Mouse (Mus musculus): ENCODE data around the gene AI413582. TPM values are rescaled to one million over a fixed set of nuclear protein-coding genes. Genes with fewer than 3 reads are reported as not detected.
A peak's percentile ranks its signal among the peaks of the same experiment; 100 is the strongest.

AI413582 gene
- polyA plus RNA-seq, 1 experiment from 2014 or later = 38.6 TPM

GRCm38 (mm10) chr17:27557181-27557926, 8.2 kb downstream of the AI413582 start:
- TF ChIP-seq EP300 (IDR thresholded peaks at IDR 0.05) (no peak), CTCF (IDR thresholded peaks at IDR 0.05) (peak; percentile 26; the same call in 1 of the 2 replicates)
- Histone ChIP-seq H3K4me2 (replicated peaks; ENCODE audit: low read depth, low read length) (peak overlapping the region; percentile 98), H3K4me1 (ENCODE audit: insufficient read depth, low read depth, low read length) (peaks cover 6% of the 10 kb centered on the region; the same call in 1 of the 2 replicates), H3K27me3 (replicated peaks; ENCODE audit: insufficient read depth, low read length) (no peaks in the 10 kb centered on the region), H3K27ac (ENCODE audit: low read length) (peak overlapping the region; percentile 92), H3K4me3 (ENCODE audit: low read depth, low read length) (peak overlapping the region; percentile 76), H3K36me3 (ENCODE audit: insufficient read depth, low read length) (no peaks in the 10 kb centered on the region), H3K9me3 (ENCODE audit: low read length) (no peaks in the 10 kb centered on the region), H3K9ac (replicated peaks; ENCODE audit: low read depth) (peak overlapping the region; percentile 78)
- 2% methylated on average over 47 of the region's 75 CpGs for WGBS
- peak; percentile 12 for ATAC-seq
- DNase-seq (ENCODE audit: low spot score) = peak; percentile 68

GRCm38 (mm10) chr17:27556315-27557011, 9.1 kb downstream of the AI413582 start, which contains the start of gene Hmga1:
TSS of gene Hmga1 (plus strand) at chr17:27556497.
- Histone ChIP-seq H3K9ac (replicated peaks; ENCODE audit: low read depth) (peak within 1 kb of the TSS; percentile 78), H3K4me3 (ENCODE audit: low read depth, low read length) (peak within 1 kb of the TSS; percentile 76), H3K4me2 (replicated peaks; ENCODE audit: low read depth, low read length) (peak within 1 kb of the TSS; percentile 98), H3K36me3 (ENCODE audit: insufficient read depth, low read length) (no peaks in the 10 kb centered on the region), H3K9me3 (ENCODE audit: low read length) (no peaks in the 10 kb centered on the region), H3K27me3 (replicated peaks; ENCODE audit: insufficient read depth, low read length) (no peaks in the 10 kb centered on the region), H3K27ac (ENCODE audit: low read length) (peak within 1 kb of the TSS; percentile 92), H3K4me1 (ENCODE audit: insufficient read depth, low read depth, low read length) (peaks cover 6% of the 10 kb centered on the region; the same call in 1 of the 2 replicates)
- DNase-seq (ENCODE audit: low spot score) (peak; percentile 94), ATAC-seq (peak; percentile 76)
- WGBS = 3% methylated on average over 68 of the region's 79 CpGs
- peak; percentile 4; the same call in 1 of the 2 replicates for TF ChIP-seq CTCF (IDR thresholded peaks at IDR 0.05)
- no peak for TF ChIP-seq EP300 (IDR thresholded peaks at IDR 0.05)

GRCm38 (mm10) chr17:27555512-27556172, 9.9 kb downstream of the AI413582 start:
- ATAC-seq (peak; percentile 71), DNase-seq (ENCODE audit: low spot score) (peak; percentile 93)
- Histone ChIP-seq H3K9ac (replicated peaks; ENCODE audit: low read depth) (peak overlapping the region; percentile 78), H3K36me3 (ENCODE audit: insufficient read depth, low read length) (no peaks in the 10 kb centered on the region), H3K27ac (ENCODE audit: low read length) (peak overlapping the region; percentile 92), H3K4me1 (ENCODE audit: insufficient read depth, low read depth, low read length) (peaks cover 6% of the 10 kb centered on the region; the same call in 1 of the 2 replicates), H3K27me3 (replicated peaks; ENCODE audit: insufficient read depth, low read length) (no peaks in the 10 kb centered on the region), H3K4me2 (replicated peaks; ENCODE audit: low read depth, low read length) (peak overlapping the region; percentile 98), H3K4me3 (ENCODE audit: low read depth, low read length) (peak overlapping the region; percentile 76), H3K9me3 (ENCODE audit: low read length) (no peaks in the 10 kb centered on the region)
- TF ChIP-seq CTCF (IDR thresholded peaks at IDR 0.05) = peak; percentile 33; the same call in 1 of the 2 replicates
- 0 out of 2 replicates have a peak, but pooled peaks have one; percentile 22 for TF ChIP-seq EP300 (IDR thresholded peaks at IDR 0.05)
- WGBS = under 1% methylated on average over 45 of the region's 55 CpGs

GRCm38 (mm10) chr17:27555075-27555511, 10.5 kb downstream of the AI413582 start:
- Histone ChIP-seq H3K4me1 (ENCODE audit: insufficient read depth, low read depth, low read length) (peaks cover 6% of the 10 kb centered on the region; the same call in 1 of the 2 replicates), H3K9ac (replicated peaks; ENCODE audit: low read depth) (peak overlapping the region; percentile 78), H3K4me2 (replicated peaks; ENCODE audit: low read depth, low read length) (peak overlapping the region; percentile 98), H3K4me3 (ENCODE audit: low read depth, low read length) (peak overlapping the region; percentile 76), H3K9me3 (ENCODE audit: low read length) (no peaks in the 10 kb centered on the region), H3K27me3 (replicated peaks; ENCODE audit: insufficient read depth, low read length) (no peaks in the 10 kb centered on the region), H3K36me3 (ENCODE audit: insufficient read depth, low read length) (no peaks in the 10 kb centered on the region), H3K27ac (ENCODE audit: low read length) (peak overlapping the region; percentile 92)
- WGBS = under 1% methylated on average over 21 of the region's 39 CpGs
- peak; percentile 72 for DNase-seq (ENCODE audit: low spot score)
- no peak for TF ChIP-seq CTCF (IDR thresholded peaks at IDR 0.05)
- TF ChIP-seq EP300 (IDR thresholded peaks at IDR 0.05) = no peak
- peak; percentile 32 for ATAC-seq

GRCm38 (mm10) chr17:27554062-27554960, 11.2 kb downstream of the AI413582 start:
- no peak for ATAC-seq
- no peaks in the 10 kb centered on the region for H3K27me3 ChIP-seq (replicated peaks; ENCODE audit: insufficient read depth, low read length)
- peaks cover 6% of the 10 kb centered on the region; the same call in 1 of the 2 replicates for H3K4me1 ChIP-seq (ENCODE audit: insufficient read depth, low read depth, low read length)
- WGBS = 59% methylated on average over 20 of the region's 20 CpGs
- no peaks in the 10 kb centered on the region for H3K9me3 ChIP-seq (ENCODE audit: low read length)
- no peak for DNase-seq (ENCODE audit: low spot score)
- H3K27ac ChIP-seq (ENCODE audit: low read length) = no peak overlapping the region
- no peak overlapping the region for H3K9ac ChIP-seq (replicated peaks; ENCODE audit: low read depth)
- peak overlapping the region; percentile 98 for H3K4me2 ChIP-seq (replicated peaks; ENCODE audit: low read depth, low read length)
- TF ChIP-seq EP300 (IDR thresholded peaks at IDR 0.05) (no peak), CTCF (IDR thresholded peaks at IDR 0.05) (no peak)
- no peaks in the 10 kb centered on the region for H3K36me3 ChIP-seq (ENCODE audit: insufficient read depth, low read length)
- no peak overlapping the region for H3K4me3 ChIP-seq (ENCODE audit: low read depth, low read length)

Measured in lung, postnatal 0 days (tissue).